Mouse (Mus musculus) testis, adult 2 months (tissue): ENCODE results near the gene Chd3.

Source experiments
- CTCF ChIP-seq: fragments of 200-500 bp; IDR thresholded peaks from 2 replicates; pipeline ENCODE4 v1.5.1; 2012; ENCODE audit warnings: low read depth, mild to moderate bottlenecking, inconsistent platforms, low read length, moderate library complexity; ENCODE audit not compliant: control insufficient read depth, insufficient read depth, insufficient replicate concordance
- POLR2A ChIP-seq: fragments of 200-500 bp; IDR thresholded peaks from 2 replicates; pipeline ENCODE4 v1.6.1; 2012; ENCODE audit warnings: low read depth, mild to moderate bottlenecking, inconsistent platforms, low read length, moderate library complexity; ENCODE audit not compliant: control insufficient read depth

DNA sequence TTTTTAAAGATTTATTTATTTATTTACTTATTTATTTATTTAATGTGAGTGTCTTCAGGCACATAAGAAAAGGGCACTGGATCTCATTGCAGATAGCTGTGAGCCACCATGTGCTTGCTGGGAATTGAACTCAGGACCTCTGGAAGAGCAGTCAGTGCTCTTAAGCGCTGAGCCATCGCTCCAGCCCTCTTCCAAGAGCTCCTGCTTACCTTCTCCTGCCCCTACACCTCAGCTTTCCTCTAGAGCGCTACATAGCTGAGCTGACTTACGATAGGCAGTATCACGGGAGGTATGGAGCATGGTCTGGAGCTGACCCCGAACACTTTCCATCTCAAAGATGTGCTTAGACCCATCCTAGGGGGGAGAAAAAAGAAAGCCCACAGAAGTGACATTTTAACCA is 47.6 kb downstream of the Chd3 start:
- TF ChIP-seq POLR2A (no peak), CTCF (no peak)
